Mouse (Mus musculus): ENCODE data around the gene Brsk2. TPM values are rescaled to one million over a fixed set of nuclear protein-coding genes. Genes with fewer than 3 reads are reported as not detected.

Brsk2 gene
- polyA plus RNA-seq, 1 experiment, result 99.9 TPM

- no peak overlapping the region for H3K4me3 ChIP-seq (ENCODE audit: control insufficient read depth, low read depth, low read length)
- no peaks in the 10 kb centered on the region for H3K36me3 ChIP-seq (ENCODE audit: control insufficient read depth, insufficient read depth, low read length)
- H3K4me1 ChIP-seq (ENCODE audit: control insufficient read depth, insufficient read depth, low read length), result peaks cover 15% of the 10 kb centered on the region
- H3K27ac ChIP-seq (ENCODE audit: control insufficient read depth, insufficient read depth, low read depth, low read length), result no peak overlapping the region
- no peak for TF ChIP-seq CTCF (IDR thresholded peaks at IDR 0.05; ENCODE audit: control insufficient read depth, insufficient read depth, insufficient replicate concordance, low read depth, low read length)
- TF ChIP-seq POLR2A (IDR thresholded peaks at IDR 0.05; ENCODE audit: control insufficient read depth, low read depth, low read length), result no peak
- no peaks in the 10 kb centered on the region for H3K27me3 ChIP-seq (ENCODE audit: control insufficient read depth, insufficient read depth, low read length)
Observed at GRCm38 (mm10) chr7:141947512-141947911, 2.0 kb upstream of the Brsk2 start.

DNA sequence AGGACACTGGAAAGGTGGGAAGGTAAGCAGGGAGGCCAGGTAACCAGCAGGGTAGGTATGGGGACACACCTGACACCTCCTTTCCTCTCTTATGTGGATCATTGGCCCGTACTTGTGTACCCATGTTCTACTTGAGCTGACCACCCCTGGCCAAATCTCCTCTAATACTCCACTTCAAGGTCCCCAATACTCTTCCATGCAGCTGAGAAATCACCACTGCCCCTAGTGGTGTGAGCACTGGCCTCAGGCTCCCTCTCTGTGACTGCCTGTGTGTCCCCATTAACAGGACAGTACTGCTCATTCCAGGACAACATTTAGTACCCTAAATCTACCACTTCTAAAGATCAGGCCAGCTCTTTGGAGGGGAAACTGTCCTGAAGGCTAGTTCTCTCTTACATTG lies 1.5 kb upstream of the Brsk2 start:
- H3K4me1 ChIP-seq (ENCODE audit: control insufficient read depth, insufficient read depth, low read length), result peaks cover 15% of the 10 kb centered on the region
- TF ChIP-seq CTCF (IDR thresholded peaks at IDR 0.05; ENCODE audit: control insufficient read depth, insufficient read depth, insufficient replicate concordance, low read depth, low read length) (no peak), POLR2A (IDR thresholded peaks at IDR 0.05; ENCODE audit: control insufficient read depth, low read depth, low read length) (no peak)
- no peaks in the 10 kb centered on the region for H3K27me3 ChIP-seq (ENCODE audit: control insufficient read depth, insufficient read depth, low read length)
- H3K27ac ChIP-seq (ENCODE audit: control insufficient read depth, insufficient read depth, low read depth, low read length), result no peak overlapping the region
- H3K36me3 ChIP-seq (ENCODE audit: control insufficient read depth, insufficient read depth, low read length), result no peaks in the 10 kb centered on the region
- no peak overlapping the region for H3K4me3 ChIP-seq (ENCODE audit: control insufficient read depth, low read depth, low read length)

DNA sequence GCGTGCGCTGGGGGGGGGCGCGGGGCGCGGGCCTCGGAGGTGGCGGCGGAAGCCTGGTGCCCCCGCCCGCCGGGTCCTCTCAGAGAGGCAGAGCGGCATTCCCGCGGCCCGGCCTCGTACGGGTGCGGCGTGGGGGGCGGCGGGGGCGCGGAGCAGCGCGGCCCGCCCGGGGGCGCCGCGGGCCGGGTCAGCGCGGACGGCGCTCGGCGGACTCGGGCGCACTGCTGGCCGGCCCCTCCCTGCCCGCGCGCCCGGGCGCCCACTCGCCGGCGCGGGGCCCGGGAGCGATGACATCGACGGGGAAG lies 200 bp downstream of the Brsk2 start:
- TF ChIP-seq CTCF (IDR thresholded peaks at IDR 0.05; ENCODE audit: control insufficient read depth, insufficient read depth, insufficient replicate concordance, low read depth, low read length) (no peak), POLR2A (IDR thresholded peaks at IDR 0.05; ENCODE audit: control insufficient read depth, low read depth, low read length) (no peak)
- no peak overlapping the region for H3K27ac ChIP-seq (ENCODE audit: control insufficient read depth, insufficient read depth, low read depth, low read length)
- no peaks in the 10 kb centered on the region for H3K36me3 ChIP-seq (ENCODE audit: control insufficient read depth, insufficient read depth, low read length)
- peak overlapping the region; percentile 63 for H3K4me3 ChIP-seq (ENCODE audit: control insufficient read depth, low read depth, low read length)
- peaks cover 15% of the 10 kb centered on the region for H3K4me1 ChIP-seq (ENCODE audit: control insufficient read depth, insufficient read depth, low read length)
- no peaks in the 10 kb centered on the region for H3K27me3 ChIP-seq (ENCODE audit: control insufficient read depth, insufficient read depth, low read length)

DNA sequence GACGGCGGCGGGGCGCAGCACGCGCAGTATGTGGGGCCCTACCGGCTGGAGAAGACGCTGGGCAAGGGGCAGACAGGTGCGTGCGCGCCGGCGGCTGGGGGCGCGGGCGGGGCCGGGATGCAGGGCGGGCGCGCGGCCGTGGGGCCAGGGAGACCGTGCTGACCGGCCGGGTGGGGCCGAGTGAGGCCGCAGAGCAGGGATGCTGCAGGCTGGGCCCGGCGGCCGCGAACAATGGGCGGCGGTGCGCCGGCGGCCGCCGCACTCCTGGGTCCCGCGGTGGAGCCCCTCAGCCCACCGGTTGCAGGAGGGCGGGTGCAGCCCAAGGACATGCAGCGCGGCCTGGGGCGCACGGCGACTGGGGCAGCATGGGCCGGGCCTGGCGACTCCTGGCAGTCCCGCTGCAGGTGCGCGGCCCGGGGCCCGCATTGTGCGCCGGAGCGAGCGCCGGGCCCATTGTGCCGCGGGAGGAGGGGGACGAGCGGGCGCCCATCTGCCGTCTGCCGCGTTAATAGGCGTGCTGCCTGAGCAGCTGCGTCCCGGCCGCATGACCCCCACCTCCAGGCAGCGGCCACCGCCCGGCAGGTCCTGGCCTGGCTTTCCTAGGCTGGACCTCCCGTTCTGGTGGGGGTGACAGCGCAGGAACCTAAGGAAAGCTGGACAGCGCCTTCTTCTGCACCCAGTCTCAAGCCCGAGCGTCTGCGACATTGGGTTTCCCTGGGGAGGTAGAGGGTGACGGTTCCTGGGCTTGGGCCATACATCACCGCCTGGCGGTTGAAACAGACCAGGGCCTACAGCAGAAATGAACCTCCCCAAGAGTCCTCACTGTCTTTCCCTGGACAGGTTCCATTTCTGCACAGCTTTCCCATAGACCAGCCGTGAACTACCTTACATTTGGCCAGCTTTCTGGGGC lies 808 bp downstream of the Brsk2 start:
- peak overlapping the region; percentile 44 for H3K4me3 ChIP-seq (ENCODE audit: control insufficient read depth, low read depth, low read length)
- H3K27ac ChIP-seq (ENCODE audit: control insufficient read depth, insufficient read depth, low read depth, low read length), result no peak overlapping the region
- H3K27me3 ChIP-seq (ENCODE audit: control insufficient read depth, insufficient read depth, low read length), result no peaks in the 10 kb centered on the region
- TF ChIP-seq POLR2A (IDR thresholded peaks at IDR 0.05; ENCODE audit: control insufficient read depth, low read depth, low read length), result no peak
- no peak for TF ChIP-seq CTCF (IDR thresholded peaks at IDR 0.05; ENCODE audit: control insufficient read depth, insufficient read depth, insufficient replicate concordance, low read depth, low read length)
- H3K36me3 ChIP-seq (ENCODE audit: control insufficient read depth, insufficient read depth, low read length), result no peaks in the 10 kb centered on the region
- peaks cover 15% of the 10 kb centered on the region for H3K4me1 ChIP-seq (ENCODE audit: control insufficient read depth, insufficient read depth, low read length)

GRCm38 (mm10) chr7:141951821-141952220 lies 2.3 kb downstream of the Brsk2 start:
- no peak overlapping the region for H3K27ac ChIP-seq (ENCODE audit: control insufficient read depth, insufficient read depth, low read depth, low read length)
- no peaks in the 10 kb centered on the region for H3K36me3 ChIP-seq (ENCODE audit: control insufficient read depth, insufficient read depth, low read length)
- no peak for TF ChIP-seq POLR2A (IDR thresholded peaks at IDR 0.05; ENCODE audit: control insufficient read depth, low read depth, low read length)
- no peak for TF ChIP-seq CTCF (IDR thresholded peaks at IDR 0.05; ENCODE audit: control insufficient read depth, insufficient read depth, insufficient replicate concordance, low read depth, low read length)
- peaks cover 15% of the 10 kb centered on the region for H3K4me1 ChIP-seq (ENCODE audit: control insufficient read depth, insufficient read depth, low read length)
- no peak overlapping the region for H3K4me3 ChIP-seq (ENCODE audit: control insufficient read depth, low read depth, low read length)
- no peaks in the 10 kb centered on the region for H3K27me3 ChIP-seq (ENCODE audit: control insufficient read depth, insufficient read depth, low read length)

DNA sequence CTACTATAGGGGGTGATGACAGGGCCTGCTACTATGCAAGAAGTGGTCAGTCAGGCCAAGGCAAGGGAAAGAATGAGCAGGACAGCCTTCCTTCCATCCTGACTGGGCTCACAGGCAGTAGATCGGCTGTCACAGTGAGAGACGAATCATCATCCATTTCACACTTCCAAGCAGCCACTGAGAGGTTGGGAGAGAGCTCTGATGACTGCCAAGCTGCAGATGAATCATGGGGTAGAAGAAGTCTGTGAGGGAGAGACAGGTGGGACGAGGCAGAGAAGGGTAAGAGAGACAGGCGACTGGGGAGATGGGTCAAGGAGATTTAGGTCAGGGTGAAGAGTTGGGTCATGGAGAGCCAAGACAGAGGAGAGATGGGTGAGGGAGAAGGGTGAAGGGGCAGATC lies 3.4 kb downstream of the Brsk2 start:
- Histone ChIP-seq H3K4me1 (ENCODE audit: control insufficient read depth, insufficient read depth, low read length) (peaks cover 15% of the 10 kb centered on the region), H3K27me3 (ENCODE audit: control insufficient read depth, insufficient read depth, low read length) (no peaks in the 10 kb centered on the region), H3K36me3 (ENCODE audit: control insufficient read depth, insufficient read depth, low read length) (no peaks in the 10 kb centered on the region), H3K4me3 (ENCODE audit: control insufficient read depth, low read depth, low read length) (no peak overlapping the region), H3K27ac (ENCODE audit: control insufficient read depth, insufficient read depth, low read depth, low read length) (no peak overlapping the region)
- TF ChIP-seq POLR2A (IDR thresholded peaks at IDR 0.05; ENCODE audit: control insufficient read depth, low read depth, low read length) (no peak), CTCF (IDR thresholded peaks at IDR 0.05; ENCODE audit: control insufficient read depth, insufficient read depth, insufficient replicate concordance, low read depth, low read length) (no peak)

DNA sequence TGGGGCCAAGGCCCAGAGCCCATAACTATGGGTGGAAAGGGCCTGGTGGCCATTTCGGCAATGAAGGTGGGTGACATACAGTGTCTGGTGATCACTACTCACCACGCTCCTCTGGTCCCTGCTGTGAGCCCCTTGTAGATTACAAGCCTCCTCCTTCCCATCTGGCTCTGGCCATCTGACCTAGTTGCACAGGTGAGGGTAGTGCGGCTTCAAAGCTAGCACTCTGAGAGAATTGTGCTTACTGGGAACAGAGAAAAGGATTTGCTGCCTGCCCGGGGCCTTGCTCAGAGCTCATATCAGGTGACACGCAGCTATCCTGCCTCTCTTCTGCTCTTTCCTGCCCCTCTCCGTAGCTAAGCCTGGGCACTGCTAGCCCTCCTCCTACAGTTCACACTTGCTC lies 4.1 kb downstream of the Brsk2 start:
- Histone ChIP-seq H3K27ac (ENCODE audit: control insufficient read depth, insufficient read depth, low read depth, low read length) (no peak overlapping the region), H3K4me1 (ENCODE audit: control insufficient read depth, insufficient read depth, low read length) (peaks cover 15% of the 10 kb centered on the region), H3K36me3 (ENCODE audit: control insufficient read depth, insufficient read depth, low read length) (no peaks in the 10 kb centered on the region), H3K27me3 (ENCODE audit: control insufficient read depth, insufficient read depth, low read length) (no peaks in the 10 kb centered on the region), H3K4me3 (ENCODE audit: control insufficient read depth, low read depth, low read length) (no peak overlapping the region)
- TF ChIP-seq CTCF (IDR thresholded peaks at IDR 0.05; ENCODE audit: control insufficient read depth, insufficient read depth, insufficient replicate concordance, low read depth, low read length), result no peak
- no peak for TF ChIP-seq POLR2A (IDR thresholded peaks at IDR 0.05; ENCODE audit: control insufficient read depth, low read depth, low read length)

All from testis, adult 2 months (tissue).